Mouse (Mus musculus): ENCODE measurements around the gene Cyct. TPM values are rescaled to one million over a fixed set of nuclear protein-coding genes. Genes with fewer than 3 reads are reported as not detected.

Gene Cyct
- total RNA-seq, 1 experiment, result 9.3 TPM

GRCm38 (mm10) chr2:76334596-76334995 lies 25.7 kb downstream of the Cyct start:
- H3K9me3 ChIP-seq (ENCODE audit: control insufficient read depth, insufficient read depth, low read depth, low read length), result no peaks in the 10 kb centered on the region
- in situ Hi-C loops (cut with MboI; ENCODE audit: low sequenced_read_pairs in 2 of 2, unreplicated experiment in 2 of 2), result no loop called here
- H3K27ac ChIP-seq (ENCODE audit: insufficient read depth, low read depth, low read length, poor library complexity, severe bottlenecking), result no peak overlapping the region
- H3K4me3 ChIP-seq (ENCODE audit: insufficient read depth in 1 of 2, low read depth in 1 of 2, low read length in 2 of 2, poor library complexity in 1 of 2, severe bottlenecking in 1 of 2), result no peak overlapping the region
- H3K9ac ChIP-seq (ENCODE audit: insufficient read depth, low read depth, low read length, poor library complexity, severe bottlenecking), result no peak overlapping the region
- no peaks in the 10 kb centered on the region for H3K36me3 ChIP-seq (ENCODE audit: control insufficient read depth, insufficient read depth, low read length, poor library complexity, severe bottlenecking)
- DNase-seq (ENCODE audit: low read depth, low spot score), result peak; percentile 24
- peaks cover 0 to 3% of the 10 kb centered on the region in 2 experiments; a peak in 1 of 4 replicates for H3K4me1 ChIP-seq (ENCODE audit: control insufficient read depth in 2 of 2, insufficient read depth in 2 of 2, low read length in 2 of 2, poor library complexity in 1 of 2)
- TF ChIP-seq ZC3H11A (IDR thresholded peaks at IDR 0.05; ENCODE audit: borderline replicate concordance, low read depth, low read length), result no peak
- 0 out of 2 replicates have a peak, but pooled peaks have one; percentile 6 for TF ChIP-seq MAFK (IDR thresholded peaks at IDR 0.05; ENCODE audit: insufficient read depth, low read depth, low read length)
- TF ChIP-seq ZNF384 (IDR thresholded peaks at IDR 0.05; ENCODE audit: low read depth, low read length), result no peak

GRCm38 (mm10) chr2:76332161-76332805 lies 28.0 kb downstream of the Cyct start:
- Histone ChIP-seq H3K4me3 (ENCODE audit: insufficient read depth in 1 of 2, low read depth in 1 of 2, low read length in 2 of 2, poor library complexity in 1 of 2, severe bottlenecking in 1 of 2) (no peak overlapping the region), H3K36me3 (ENCODE audit: control insufficient read depth, insufficient read depth, low read length, poor library complexity, severe bottlenecking) (no peaks in the 10 kb centered on the region), H3K4me1 (ENCODE audit: control insufficient read depth in 2 of 2, insufficient read depth in 2 of 2, low read length in 2 of 2, poor library complexity in 1 of 2) (peaks cover 0 to 3% of the 10 kb centered on the region in 2 experiments; a peak in 1 of 4 replicates), H3K9ac (ENCODE audit: insufficient read depth, low read depth, low read length, poor library complexity, severe bottlenecking) (no peak overlapping the region), H3K27ac (ENCODE audit: insufficient read depth, low read depth, low read length, poor library complexity, severe bottlenecking) (no peak overlapping the region), H3K9me3 (ENCODE audit: control insufficient read depth, insufficient read depth, low read depth, low read length) (no peaks in the 10 kb centered on the region)
- DNase-seq (ENCODE audit: low read depth, low spot score), result no peak
- in situ Hi-C loops (cut with MboI; ENCODE audit: low sequenced_read_pairs in 2 of 2, unreplicated experiment in 2 of 2), result no loop called here
- TF ChIP-seq MAFK (IDR thresholded peaks at IDR 0.05; ENCODE audit: insufficient read depth, low read depth, low read length), result no peak
- no peak for TF ChIP-seq HCFC1 (IDR thresholded peaks at IDR 0.05; ENCODE audit: borderline replicate concordance, insufficient read depth, low read length)
- TF ChIP-seq ZC3H11A (IDR thresholded peaks at IDR 0.05; ENCODE audit: borderline replicate concordance, low read depth, low read length), result no peak
- TF ChIP-seq CHD2 (IDR thresholded peaks at IDR 0.05; ENCODE audit: low read depth, low read length), result no peak
- no peak for TF ChIP-seq ZNF384 (IDR thresholded peaks at IDR 0.05; ENCODE audit: low read depth, low read length)

- no peak for TF ChIP-seq HCFC1 (IDR thresholded peaks at IDR 0.05; ENCODE audit: borderline replicate concordance, insufficient read depth, low read length)
- TF ChIP-seq ZC3H11A (IDR thresholded peaks at IDR 0.05; ENCODE audit: borderline replicate concordance, low read depth, low read length), result no peak
- no peak for TF ChIP-seq ZNF384 (IDR thresholded peaks at IDR 0.05; ENCODE audit: low read depth, low read length)
- no peak for TF ChIP-seq CHD2 (IDR thresholded peaks at IDR 0.05; ENCODE audit: low read depth, low read length)
- no peak for TF ChIP-seq MAFK (IDR thresholded peaks at IDR 0.05; ENCODE audit: insufficient read depth, low read depth, low read length)
- Histone ChIP-seq H3K36me3 (ENCODE audit: control insufficient read depth, insufficient read depth, low read length, poor library complexity, severe bottlenecking) (no peaks in the 10 kb centered on the region), H3K4me3 (ENCODE audit: insufficient read depth in 1 of 2, low read depth in 1 of 2, low read length in 2 of 2, poor library complexity in 1 of 2, severe bottlenecking in 1 of 2) (no peak overlapping the region), H3K27ac (ENCODE audit: insufficient read depth, low read depth, low read length, poor library complexity, severe bottlenecking) (no peak overlapping the region), H3K4me1 (ENCODE audit: control insufficient read depth in 2 of 2, insufficient read depth in 2 of 2, low read length in 2 of 2, poor library complexity in 1 of 2) (peaks cover 0 to 3% of the 10 kb centered on the region in 2 experiments; a peak in 1 of 4 replicates), H3K9me3 (ENCODE audit: control insufficient read depth, insufficient read depth, low read depth, low read length) (no peaks in the 10 kb centered on the region), H3K9ac (ENCODE audit: insufficient read depth, low read depth, low read length, poor library complexity, severe bottlenecking) (no peak overlapping the region)
- in situ Hi-C loops (cut with MboI; ENCODE audit: low sequenced_read_pairs in 2 of 2, unreplicated experiment in 2 of 2), result no loop called here
- DNase-seq (ENCODE audit: low read depth, low spot score), result no peak
Measured at GRCm38 (mm10) chr2:76330081-76330480, 30.2 kb downstream of the Cyct start.

GRCm38 (mm10) chr2:76326161-76326560 lies 34.1 kb downstream of the Cyct start:
- Histone ChIP-seq H3K4me3 (ENCODE audit: insufficient read depth in 1 of 2, low read depth in 1 of 2, low read length in 2 of 2, poor library complexity in 1 of 2, severe bottlenecking in 1 of 2) (no peak overlapping the region), H3K9ac (ENCODE audit: insufficient read depth, low read depth, low read length, poor library complexity, severe bottlenecking) (no peak overlapping the region), H3K36me3 (ENCODE audit: control insufficient read depth, insufficient read depth, low read length, poor library complexity, severe bottlenecking) (no peaks in the 10 kb centered on the region), H3K9me3 (ENCODE audit: control insufficient read depth, insufficient read depth, low read depth, low read length) (no peaks in the 10 kb centered on the region), H3K27ac (ENCODE audit: insufficient read depth, low read depth, low read length, poor library complexity, severe bottlenecking) (no peak overlapping the region), H3K4me1 (ENCODE audit: control insufficient read depth in 2 of 2, insufficient read depth in 2 of 2, low read length in 2 of 2, poor library complexity in 1 of 2) (no peaks in the 10 kb centered on the region)
- DNase-seq (ENCODE audit: low read depth, low spot score), result no peak
- TF ChIP-seq HCFC1 (IDR thresholded peaks at IDR 0.05; ENCODE audit: borderline replicate concordance, insufficient read depth, low read length) (no peak), ZC3H11A (IDR thresholded peaks at IDR 0.05; ENCODE audit: borderline replicate concordance, low read depth, low read length) (no peak), CHD2 (IDR thresholded peaks at IDR 0.05; ENCODE audit: low read depth, low read length) (no peak), MAFK (IDR thresholded peaks at IDR 0.05; ENCODE audit: insufficient read depth, low read depth, low read length) (no peak), ZNF384 (IDR thresholded peaks at IDR 0.05; ENCODE audit: low read depth, low read length) (no peak)
- in situ Hi-C loops (cut with MboI; ENCODE audit: low sequenced_read_pairs in 2 of 2, unreplicated experiment in 2 of 2), result no loop called here
